Mouse (Mus musculus): ENCODE data around the gene Crtc2. TPM values are rescaled to one million over a fixed set of nuclear protein-coding genes. Genes with fewer than 3 reads are reported as not detected.
"Not testable (repeated sequence)": the region's sequence is repeated elsewhere in the genome, so short reads cannot be mapped to it uniquely, and the experiment has no call there.

The Crtc2 gene
- total and polyA plus RNA-seq, 3 experiments, result 9.6 to 68.9 (median 67.0) TPM

DNA sequence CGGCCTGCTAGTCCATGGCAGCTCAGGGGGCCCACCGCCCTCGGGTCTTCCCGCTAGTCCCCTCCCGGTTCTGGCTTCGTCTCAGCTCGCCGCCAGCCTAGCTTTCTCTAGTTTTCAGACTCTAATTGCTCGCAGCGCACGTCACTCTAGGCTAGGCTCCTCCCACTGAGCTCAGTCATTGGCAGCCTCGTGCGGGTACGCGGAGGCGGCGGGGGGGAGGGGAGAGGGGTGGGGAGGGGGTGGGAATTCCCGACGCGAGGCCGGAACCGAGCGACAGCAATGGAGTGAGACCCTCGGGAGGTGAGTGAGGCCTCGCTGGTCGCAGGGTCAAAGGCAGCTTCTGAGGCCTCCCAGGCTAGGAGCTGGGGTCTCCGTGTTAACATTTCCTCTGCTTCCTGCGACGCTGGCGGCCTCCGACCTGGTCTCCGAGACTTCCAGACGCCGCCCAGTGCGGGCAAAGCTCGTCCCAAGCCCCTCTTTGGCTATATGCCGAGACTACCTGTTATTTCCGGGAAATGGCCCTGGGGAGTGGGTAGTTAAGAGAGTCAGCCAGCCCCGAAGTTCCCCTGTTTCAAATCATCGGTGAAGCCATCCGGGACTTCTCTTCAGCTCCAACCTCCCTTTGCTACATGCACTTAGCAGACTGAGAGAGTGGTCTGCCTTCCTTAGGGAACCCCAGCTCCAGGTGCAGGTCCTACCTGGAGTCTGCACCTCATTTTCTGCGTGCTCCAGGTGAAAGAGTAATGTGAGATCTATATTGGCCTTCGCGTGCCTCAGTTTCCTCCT is 5.8 kb upstream of the Crtc2 start, which contains the start of gene Slc39a1:
Gene Slc39a1, plus strand, starts transcription at position 213 of the 786 bp plus-strand sequence.
- Histone ChIP-seq H3K4me1 (ENCODE audit: insufficient read depth, low read depth, low read length) (peaks cover 45% of the 10 kb centered on the region), H3K4me3 (ENCODE audit: low read depth, low read length) (peak within 1 kb of the TSS; percentile 75), H3K9me3 (replicated peaks) (no peaks in the 10 kb centered on the region), H3K36me3 (replicated peaks) (peaks cover 30% of the 10 kb centered on the region), H3K27me3 (ENCODE audit: insufficient read depth, low read length) (no peaks in the 10 kb centered on the region)
- ATAC-seq (ENCODE audit: extremely low read depth, insufficient number of reproducible peaks, low FRiP score, poor library complexity, severe bottlenecking), result peak; percentile 94
- TF ChIP-seq CTCF (IDR thresholded peaks at IDR 0.05; ENCODE audit: low read depth, low read length) (no peak), GATA2 (IDR thresholded peaks at IDR 0.05; ENCODE audit: borderline replicate concordance, low read depth, low read length) (no peak), GATA1 (IDR thresholded peaks at IDR 0.05; ENCODE audit: borderline replicate concordance, low read length) (no peak), TAL1 (conservative IDR thresholded peaks at IDR 0.05; ENCODE audit: low read depth, low read length) (no peak), POLR2AphosphoS5 (IDR thresholded peaks at IDR 0.05; ENCODE audit: insufficient replicate concordance, low read depth, low read length) (no peak)
- peak; percentile 94 for DNase-seq (ENCODE audit: low spot score)

DNA sequence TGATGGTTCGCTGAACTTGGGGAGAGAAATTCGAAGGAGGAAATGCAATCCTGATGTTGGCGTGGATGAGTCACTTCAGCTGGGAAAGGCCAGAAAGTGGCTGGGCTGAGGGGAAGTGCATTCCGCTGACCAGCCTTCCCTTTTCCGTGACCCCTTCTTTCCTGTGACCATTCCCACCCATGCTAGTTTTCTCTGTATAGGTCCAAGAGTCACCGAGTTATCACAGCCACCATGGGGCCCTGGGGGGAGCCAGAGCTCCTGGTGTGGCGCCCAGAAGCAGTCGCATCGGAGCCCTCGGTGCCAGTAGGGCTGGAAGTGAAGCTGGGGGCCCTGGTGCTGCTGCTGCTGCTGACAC is 5.2 kb upstream of the Crtc2 start:
- DNase-seq (ENCODE audit: low spot score) (peak; percentile 37), ATAC-seq (ENCODE audit: extremely low read depth, insufficient number of reproducible peaks, low FRiP score, poor library complexity, severe bottlenecking) (0 out of 2 replicates have a peak, but pooled peaks have one; percentile 9)
- Histone ChIP-seq H3K36me3 (replicated peaks) (peaks cover 30% of the 10 kb centered on the region), H3K4me3 (ENCODE audit: low read depth, low read length) (peak overlapping the region; percentile 75), H3K9me3 (replicated peaks) (no peaks in the 10 kb centered on the region), H3K27me3 (ENCODE audit: insufficient read depth, low read length) (no peaks in the 10 kb centered on the region), H3K4me1 (ENCODE audit: insufficient read depth, low read depth, low read length) (peaks cover 48% of the 10 kb centered on the region)
- TF ChIP-seq POLR2AphosphoS5 (IDR thresholded peaks at IDR 0.05; ENCODE audit: insufficient replicate concordance, low read depth, low read length), result no peak
- no peak for TF ChIP-seq GATA1 (IDR thresholded peaks at IDR 0.05; ENCODE audit: borderline replicate concordance, low read length)
- TF ChIP-seq GATA2 (IDR thresholded peaks at IDR 0.05; ENCODE audit: borderline replicate concordance, low read depth, low read length), result no peak
- TF ChIP-seq TAL1 (conservative IDR thresholded peaks at IDR 0.05; ENCODE audit: low read depth, low read length), result no peak
- no peak for TF ChIP-seq CTCF (IDR thresholded peaks at IDR 0.05; ENCODE audit: low read depth, low read length)

DNA sequence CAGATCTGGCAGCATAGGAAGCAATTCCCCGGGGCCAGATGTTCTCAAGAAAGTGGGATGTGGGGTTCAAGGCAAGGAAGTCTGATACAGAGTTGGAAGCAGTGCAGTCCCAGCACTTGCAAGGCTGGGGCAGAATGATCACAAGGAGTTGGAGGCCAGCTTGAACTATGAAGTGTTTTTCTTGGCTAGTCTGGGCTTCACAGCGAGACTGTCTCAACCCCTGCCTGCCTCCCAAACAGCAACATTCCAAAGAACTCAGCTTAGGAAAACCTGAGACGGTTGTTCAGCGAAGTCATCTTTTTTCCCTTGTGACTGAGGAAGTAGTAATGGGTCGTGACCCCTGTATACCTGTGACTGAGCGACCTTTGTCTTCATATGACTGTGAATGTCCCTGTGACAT is 3.2 kb upstream of the Crtc2 start:
- Histone ChIP-seq H3K4me3 (ENCODE audit: low read depth, low read length) (no peak overlapping the region), H3K36me3 (replicated peaks) (peaks cover 30% of the 10 kb centered on the region), H3K27me3 (ENCODE audit: insufficient read depth, low read length) (no peaks in the 10 kb centered on the region), H3K4me1 (ENCODE audit: insufficient read depth, low read depth, low read length) (peaks cover 48% of the 10 kb centered on the region), H3K9me3 (replicated peaks) (no peaks in the 10 kb centered on the region)
- DNase-seq (ENCODE audit: low spot score) (no peak), ATAC-seq (ENCODE audit: extremely low read depth, insufficient number of reproducible peaks, low FRiP score, poor library complexity, severe bottlenecking) (no peak)
- TF ChIP-seq GATA2 (IDR thresholded peaks at IDR 0.05; ENCODE audit: borderline replicate concordance, low read depth, low read length) (no peak), CTCF (IDR thresholded peaks at IDR 0.05; ENCODE audit: low read depth, low read length) (no peak), TAL1 (conservative IDR thresholded peaks at IDR 0.05; ENCODE audit: low read depth, low read length) (no peak), GATA1 (IDR thresholded peaks at IDR 0.05; ENCODE audit: borderline replicate concordance, low read length) (no peak), POLR2AphosphoS5 (IDR thresholded peaks at IDR 0.05; ENCODE audit: insufficient replicate concordance, low read depth, low read length) (no peak)

DNA sequence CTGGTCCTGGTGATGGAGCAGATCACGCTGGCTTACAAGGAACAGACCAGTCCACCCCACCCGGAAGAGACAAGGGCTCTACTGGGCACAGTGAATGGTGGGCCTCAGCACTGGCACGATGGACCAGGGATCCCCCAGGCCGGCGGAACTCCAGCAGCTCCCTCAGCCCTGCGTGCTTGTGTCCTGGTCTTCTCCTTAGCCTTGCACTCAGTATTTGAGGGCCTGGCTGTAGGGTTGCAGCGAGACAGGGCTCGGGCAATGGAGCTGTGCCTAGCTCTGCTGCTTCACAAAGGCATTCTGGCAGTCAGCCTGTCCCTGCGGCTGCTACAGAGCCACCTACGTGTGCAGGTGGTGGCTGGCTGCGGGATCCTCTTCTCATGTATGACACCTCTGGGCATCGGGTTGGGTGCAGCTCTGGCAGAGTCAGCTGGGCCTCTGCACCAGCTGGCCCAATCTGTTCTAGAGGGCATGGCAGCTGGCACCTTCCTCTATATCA is 2.2 kb upstream of the Crtc2 start:
- H3K9me3 ChIP-seq (replicated peaks); H3K27me3 ChIP-seq (ENCODE audit: insufficient read depth, low read length); DNase-seq (ENCODE audit: low spot score); H3K4me3 ChIP-seq (ENCODE audit: low read depth, low read length); ATAC-seq (ENCODE audit: extremely low read depth, insufficient number of reproducible peaks, low FRiP score, poor library complexity, severe bottlenecking): not testable (repeated sequence)
- H3K36me3 ChIP-seq (replicated peaks), result peaks cover 40% of the 10 kb centered on the region
- H3K4me1 ChIP-seq (ENCODE audit: insufficient read depth, low read depth, low read length), result peaks cover 46% of the 10 kb centered on the region

DNA sequence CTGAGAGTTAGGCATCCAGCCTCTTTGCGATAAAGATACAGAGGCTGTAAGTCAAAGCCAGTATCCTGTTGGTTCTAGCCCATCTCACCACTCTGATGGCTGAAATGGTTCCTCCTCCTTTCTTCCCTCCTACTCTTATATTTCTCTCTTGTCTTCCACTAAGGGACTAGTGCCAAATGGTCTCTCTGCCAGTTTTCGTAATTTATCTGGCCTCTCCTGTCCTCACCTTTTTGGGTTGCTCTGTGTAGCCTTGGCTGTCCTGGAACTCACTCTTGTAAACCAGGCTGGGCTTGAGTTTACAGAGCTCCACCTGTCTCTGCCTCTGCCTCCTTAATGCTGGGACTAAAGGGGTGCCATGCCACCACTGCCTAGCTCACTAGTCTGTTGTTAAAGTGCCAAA is 1.3 kb upstream of the Crtc2 start:
- not testable (repeated sequence) for H3K4me3 ChIP-seq (ENCODE audit: low read depth, low read length); H3K27me3 ChIP-seq (ENCODE audit: insufficient read depth, low read length); ATAC-seq (ENCODE audit: extremely low read depth, insufficient number of reproducible peaks, low FRiP score, poor library complexity, severe bottlenecking); DNase-seq (ENCODE audit: low spot score); H3K9me3 ChIP-seq (replicated peaks)
- Histone ChIP-seq H3K36me3 (replicated peaks) (peaks cover 49% of the 10 kb centered on the region), H3K4me1 (ENCODE audit: insufficient read depth, low read depth, low read length) (peaks cover 42% of the 10 kb centered on the region)

DNA sequence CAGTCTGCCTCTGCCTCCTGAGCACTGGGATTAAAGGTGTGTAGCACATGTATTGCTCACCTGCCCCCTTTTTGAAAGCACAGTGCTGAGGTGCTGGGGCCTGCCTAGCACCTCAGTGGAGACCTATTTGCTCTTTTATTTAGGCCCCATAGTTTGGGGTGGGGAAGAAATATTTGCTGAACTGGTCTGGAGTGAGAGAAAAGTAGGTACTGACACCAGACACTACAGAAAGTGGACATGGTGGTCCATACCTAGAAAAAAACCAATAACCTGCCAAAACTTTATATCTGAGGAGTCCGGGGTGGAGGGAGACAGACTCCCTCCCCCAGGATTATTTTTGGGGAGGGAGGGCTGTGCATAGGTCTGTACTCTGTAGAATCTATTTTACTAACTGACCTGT is 789 bp upstream of the Crtc2 start:
- peaks cover 39% of the 10 kb centered on the region for H3K4me1 ChIP-seq (ENCODE audit: insufficient read depth, low read depth, low read length)

More for the DNA sequence above, 789 bp upstream of the Crtc2 start:
- H3K36me3 ChIP-seq (replicated peaks), result peaks cover 54% of the 10 kb centered on the region
- not testable (repeated sequence) for DNase-seq (ENCODE audit: low spot score); H3K4me3 ChIP-seq (ENCODE audit: low read depth, low read length); ATAC-seq (ENCODE audit: extremely low read depth, insufficient number of reproducible peaks, low FRiP score, poor library complexity, severe bottlenecking); H3K9me3 ChIP-seq (replicated peaks); H3K27me3 ChIP-seq (ENCODE audit: insufficient read depth, low read length)
